Mouse (Mus musculus): ENCODE measurements around the gene Nmbr.

GRCm38 (mm10) chr10:14789969-14790368, 84.6 kb downstream of the Nmbr start:
- TF ChIP-seq POLR2A (IDR thresholded peaks at IDR 0.05; ENCODE audit: control insufficient read depth, low read depth, low read length): no peak
- no peak for TF ChIP-seq CTCF (IDR thresholded peaks at IDR 0.05; ENCODE audit: control insufficient read depth, insufficient read depth, insufficient replicate concordance, low read depth, low read length)

All from testis, adult 2 months (tissue).